Mouse (Mus musculus) cortical plate, adult 2 months (tissue): ENCODE data around the gene Clta.

ENCODE experiments used
- CTCF ChIP-seq: fragments of 200-500 bp; IDR thresholded peaks from 2 replicates; pipeline ENCODE4 v1.5.1; 2011; ENCODE audit warnings: mild to moderate bottlenecking, control low read depth, low read length; ENCODE audit not compliant: insufficient read depth; ENCODE audit errors: extremely low read depth
- POLR2A ChIP-seq: fragments of 200-500 bp; IDR thresholded peaks from 2 replicates; pipeline ENCODE4 v1.6.1; 2011; ENCODE audit warnings: mild to moderate bottlenecking, low read length, control low read depth; ENCODE audit not compliant: insufficient read depth; ENCODE audit errors: extremely low read depth

DNA sequence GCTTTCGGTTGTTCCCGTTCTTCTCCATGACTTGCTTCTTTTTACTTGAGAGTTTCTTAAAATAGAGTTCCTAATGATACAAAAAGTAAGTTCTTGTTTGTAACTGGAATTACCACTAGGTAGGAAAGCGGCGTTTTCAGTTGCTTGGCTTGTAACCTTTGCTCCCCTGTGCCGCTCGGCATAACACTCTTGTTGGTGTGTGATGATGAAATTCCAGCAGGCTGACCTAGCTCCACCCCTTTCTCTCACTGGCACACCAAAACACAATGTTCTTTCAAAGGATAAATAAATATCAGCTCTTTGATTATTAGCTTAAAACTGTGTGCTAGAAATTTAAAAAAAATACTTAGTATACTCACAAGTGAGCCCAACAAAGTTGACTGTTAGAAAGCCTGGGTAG is 62.6 kb downstream of the Clta start:
- TF ChIP-seq CTCF (no peak), POLR2A (no peak)
